Mouse (Mus musculus): ENCODE measurements around the gene Echs1. TPM values are rescaled to one million over a fixed set of nuclear protein-coding genes. Genes with fewer than 3 reads are reported as not detected.

The Echs1 gene
- polyA plus RNA-seq, 1 experiment from 2014 or later, result 153 TPM

- Histone ChIP-seq H3K36me3 (ENCODE audit: control insufficient read depth, insufficient read depth) (no peaks in the 10 kb centered on the region), H3K4me1 (replicated peaks; ENCODE audit: control insufficient read depth, insufficient read depth, low read length) (no peaks in the 10 kb centered on the region), H3K27me3 (replicated peaks; ENCODE audit: control insufficient read depth, insufficient read depth, low read length) (no peaks in the 10 kb centered on the region), H3K4me3 (ENCODE audit: low read depth, low read length) (no peak overlapping the region), H3K9me3 (ENCODE audit: control insufficient read depth) (no peaks in the 10 kb centered on the region), H3K27ac (ENCODE audit: low read depth, low read length) (no peak overlapping the region), H3K9ac (ENCODE audit: low read depth, low read length) (no peak overlapping the region), H3K4me2 (replicated peaks; ENCODE audit: low read depth) (no peak overlapping the region)
- WGBS, result 66% methylated on average over 10 of the region's 10 CpGs
- TF ChIP-seq CTCF (IDR thresholded peaks at IDR 0.05; ENCODE audit: low read depth), result no peak
- ATAC-seq, result no peak
These were observed 25.7 kb downstream of the Echs1 start for GRCm38 (mm10) chr7:140090601-140091000.

GRCm38 (mm10) chr7:140082242-140082678 is 34.0 kb downstream of the Echs1 start, which contains the start of gene Caly:
Caly (minus strand) TSS chr7:140082548.
- Histone ChIP-seq H3K4me2 (replicated peaks; ENCODE audit: low read depth) (no peak within 1 kb of the TSS), H3K27ac (ENCODE audit: low read depth, low read length) (no peak within 1 kb of the TSS), H3K4me1 (replicated peaks; ENCODE audit: control insufficient read depth, insufficient read depth, low read length) (no peaks in the 10 kb centered on the region), H3K9me3 (ENCODE audit: control insufficient read depth) (no peaks in the 10 kb centered on the region), H3K36me3 (ENCODE audit: control insufficient read depth, insufficient read depth) (no peaks in the 10 kb centered on the region), H3K27me3 (replicated peaks; ENCODE audit: control insufficient read depth, insufficient read depth, low read length) (peaks cover 39% of the 10 kb centered on the region), H3K9ac (ENCODE audit: low read depth, low read length) (no peak within 1 kb of the TSS), H3K4me3 (ENCODE audit: low read depth, low read length) (no peak within 1 kb of the TSS)
- TF ChIP-seq CTCF (IDR thresholded peaks at IDR 0.05; ENCODE audit: low read depth), result peak; percentile 73
- WGBS, result 7% methylated on average over 18 of the region's 18 CpGs
- ATAC-seq, result peak; percentile 51; the same call in 1 of the 2 replicates

DNA sequence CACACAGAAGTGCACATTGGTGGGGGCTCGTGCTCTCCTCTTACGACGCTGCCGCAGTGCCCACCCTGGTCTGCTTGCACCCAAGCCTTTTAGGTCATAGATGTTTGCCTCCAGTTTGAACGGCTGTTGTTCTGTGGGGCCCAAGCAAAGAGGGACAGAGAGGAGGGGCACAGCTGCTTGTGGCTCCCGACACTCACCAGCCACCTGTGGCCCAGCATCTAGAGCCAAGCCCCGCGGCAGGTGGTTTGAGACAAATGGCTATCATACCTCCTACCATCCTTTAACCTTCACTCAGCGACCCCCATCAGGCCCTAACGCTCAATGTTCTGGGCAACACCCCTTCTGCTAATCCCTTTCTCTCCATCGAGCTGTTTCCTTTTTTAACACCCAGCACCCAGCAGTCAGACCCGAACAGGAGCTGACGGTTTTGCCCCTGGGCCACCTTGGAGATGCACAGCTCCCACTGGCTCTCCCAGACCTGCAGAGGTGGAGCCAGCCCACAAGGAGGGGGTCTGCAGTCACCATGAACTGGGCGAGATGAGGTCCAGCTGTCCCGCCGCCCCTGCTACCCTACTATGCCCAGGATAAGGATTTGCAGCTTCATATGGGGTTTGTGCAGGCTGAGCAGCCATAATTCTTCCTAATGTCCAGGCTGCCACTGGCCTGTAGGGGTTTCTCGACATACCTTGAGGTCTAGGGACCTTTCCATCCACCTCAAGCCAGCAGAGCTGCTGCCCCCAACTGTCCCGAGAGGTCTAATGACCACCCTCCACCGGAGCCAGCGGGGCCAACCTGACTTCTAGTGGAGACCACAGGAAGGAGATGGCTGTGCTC is 34.7 kb downstream of the Echs1 start:
- Histone ChIP-seq H3K27me3 (replicated peaks; ENCODE audit: control insufficient read depth, insufficient read depth, low read length) (peaks cover 39% of the 10 kb centered on the region), H3K27ac (ENCODE audit: low read depth, low read length) (no peak overlapping the region), H3K9me3 (ENCODE audit: control insufficient read depth) (no peaks in the 10 kb centered on the region), H3K9ac (ENCODE audit: low read depth, low read length) (no peak overlapping the region), H3K36me3 (ENCODE audit: control insufficient read depth, insufficient read depth) (no peaks in the 10 kb centered on the region), H3K4me3 (ENCODE audit: low read depth, low read length) (no peak overlapping the region), H3K4me1 (replicated peaks; ENCODE audit: control insufficient read depth, insufficient read depth, low read length) (no peaks in the 10 kb centered on the region), H3K4me2 (replicated peaks; ENCODE audit: low read depth) (no peak overlapping the region)
- no peak for TF ChIP-seq CTCF (IDR thresholded peaks at IDR 0.05; ENCODE audit: low read depth)
- no peak for ATAC-seq
- 29% methylated on average over 20 of the region's 20 CpGs for WGBS

GRCm38 (mm10) chr7:140080503-140081156 is 35.6 kb downstream of the Echs1 start:
- H3K4me2 ChIP-seq (replicated peaks; ENCODE audit: low read depth), result peak overlapping the region; percentile 38
- H3K36me3 ChIP-seq (ENCODE audit: control insufficient read depth, insufficient read depth), result no peaks in the 10 kb centered on the region
- ATAC-seq, result peak; percentile 43; the same call in 1 of the 2 replicates
- 4% methylated on average over 24 of the region's 24 CpGs for WGBS
- no peaks in the 10 kb centered on the region for H3K9me3 ChIP-seq (ENCODE audit: control insufficient read depth)
- no peaks in the 10 kb centered on the region for H3K4me1 ChIP-seq (replicated peaks; ENCODE audit: control insufficient read depth, insufficient read depth, low read length)
- no peak overlapping the region for H3K9ac ChIP-seq (ENCODE audit: low read depth, low read length)
- peaks cover 39% of the 10 kb centered on the region for H3K27me3 ChIP-seq (replicated peaks; ENCODE audit: control insufficient read depth, insufficient read depth, low read length)
- H3K27ac ChIP-seq (ENCODE audit: low read depth, low read length), result no peak overlapping the region
- TF ChIP-seq CTCF (IDR thresholded peaks at IDR 0.05; ENCODE audit: low read depth), result no peak
- H3K4me3 ChIP-seq (ENCODE audit: low read depth, low read length), result peak overlapping the region; percentile 14; the same call in 1 of the 2 replicates

DNA sequence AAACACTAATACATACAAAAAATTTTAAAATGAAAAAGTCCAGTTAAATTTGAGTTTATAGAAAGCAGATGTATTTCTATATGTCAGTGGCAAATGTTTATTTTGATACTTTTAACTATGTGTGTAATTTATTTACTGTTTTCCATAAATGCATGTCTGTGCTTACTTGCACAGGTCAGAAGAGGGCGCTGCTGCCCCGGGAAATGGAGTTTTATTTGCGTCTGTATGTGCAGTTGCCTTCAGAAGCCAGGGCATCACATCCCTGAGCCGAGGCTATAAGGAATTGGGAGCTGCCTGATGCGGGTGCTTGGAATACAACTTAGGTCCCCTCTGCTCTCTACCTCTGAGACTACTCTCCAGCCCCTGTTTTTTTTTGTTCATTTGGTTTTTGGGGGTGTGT is 37.6 kb downstream of the Echs1 start:
- H3K36me3 ChIP-seq (ENCODE audit: control insufficient read depth, insufficient read depth), result no peaks in the 10 kb centered on the region
- WGBS, result 5% methylated on average over 5 of the region's 5 CpGs

GRCm38 (mm10) chr7:140077698-140078097 is 38.6 kb downstream of the Echs1 start:
- no peak overlapping the region for H3K4me3 ChIP-seq (ENCODE audit: low read depth, low read length)
- H3K27ac ChIP-seq (ENCODE audit: low read depth, low read length), result no peak overlapping the region
- ATAC-seq, result no peak
- peaks cover 36% of the 10 kb centered on the region for H3K27me3 ChIP-seq (replicated peaks; ENCODE audit: control insufficient read depth, insufficient read depth, low read length)
- H3K4me2 ChIP-seq (replicated peaks; ENCODE audit: low read depth), result no peak overlapping the region
- no peaks in the 10 kb centered on the region for H3K36me3 ChIP-seq (ENCODE audit: control insufficient read depth, insufficient read depth)
- no peaks in the 10 kb centered on the region for H3K9me3 ChIP-seq (ENCODE audit: control insufficient read depth)
- WGBS, result 56% methylated on average over 6 of the region's 6 CpGs
- no peak for TF ChIP-seq CTCF (IDR thresholded peaks at IDR 0.05; ENCODE audit: low read depth)
- H3K4me1 ChIP-seq (replicated peaks; ENCODE audit: control insufficient read depth, insufficient read depth, low read length), result no peaks in the 10 kb centered on the region
- no peak overlapping the region for H3K9ac ChIP-seq (ENCODE audit: low read depth, low read length)

More for the DNA sequence above, 37.6 kb downstream of the Echs1 start:
- H3K27ac ChIP-seq (ENCODE audit: low read depth, low read length), result no peak overlapping the region
- H3K4me2 ChIP-seq (replicated peaks; ENCODE audit: low read depth), result no peak overlapping the region
- H3K4me1 ChIP-seq (replicated peaks; ENCODE audit: control insufficient read depth, insufficient read depth, low read length), result no peaks in the 10 kb centered on the region
- H3K9ac ChIP-seq (ENCODE audit: low read depth, low read length), result no peak overlapping the region
- peak; percentile 89 for TF ChIP-seq CTCF (IDR thresholded peaks at IDR 0.05; ENCODE audit: low read depth)
- peak; percentile 50; the same call in 1 of the 2 replicates for ATAC-seq
- H3K9me3 ChIP-seq (ENCODE audit: control insufficient read depth), result no peaks in the 10 kb centered on the region
- H3K27me3 ChIP-seq (replicated peaks; ENCODE audit: control insufficient read depth, insufficient read depth, low read length), result peaks cover 39% of the 10 kb centered on the region
- no peak overlapping the region for H3K4me3 ChIP-seq (ENCODE audit: low read depth, low read length)

All from intestine, postnatal 0 days (tissue).